Mouse (Mus musculus) T-helper 1 cell (primary cell): Measurements from ENCODE around the gene Tmem29.
"Not testable (repeated sequence)": the region's sequence is repeated elsewhere in the genome, so short reads cannot be mapped to it uniquely, and the experiment has no call there.

Source experiments
- in situ Hi-C: fragments of 300-600 bp; cut with MboI, MseI; formaldehyde crosslinking; loops from one replicate; pipeline ENCODE4 v1.15.1; 2025; ENCODE audit warnings: high pct_unique_total_duplicates

The Tmem29 gene

DNA sequence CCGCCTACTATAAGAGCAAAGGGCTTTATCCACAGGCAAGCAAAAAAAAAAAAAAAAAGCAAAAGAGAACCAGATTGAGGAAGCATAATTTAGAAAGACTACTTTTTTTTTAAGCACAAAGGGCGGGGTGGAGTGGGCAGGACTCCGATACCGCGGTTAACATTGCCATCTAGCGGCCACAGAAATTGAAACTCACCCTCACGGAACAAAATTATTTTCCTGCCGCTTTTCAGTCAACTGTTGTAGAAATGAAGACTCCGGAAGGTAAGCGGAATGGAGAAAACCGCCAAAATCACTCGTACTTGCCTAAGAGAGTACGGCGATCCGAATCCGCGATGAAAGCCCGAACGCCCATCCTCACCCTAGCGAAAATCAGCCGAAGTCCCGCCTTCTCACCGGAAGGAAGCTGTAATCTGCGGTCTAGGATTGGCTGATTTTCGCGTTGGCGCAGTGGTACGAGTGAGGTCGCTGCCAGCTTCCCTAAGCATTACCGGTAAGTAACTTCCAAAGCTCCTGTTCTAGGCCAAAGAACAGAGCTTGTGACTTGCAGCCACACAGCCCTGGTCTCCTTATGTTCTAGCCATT lies at the start of gene Tmem29:
Tmem29 (minus strand) TSS at position 389 of the 585 bp plus-strand sequence.
- in situ Hi-C loops = no loop called here

DNA sequence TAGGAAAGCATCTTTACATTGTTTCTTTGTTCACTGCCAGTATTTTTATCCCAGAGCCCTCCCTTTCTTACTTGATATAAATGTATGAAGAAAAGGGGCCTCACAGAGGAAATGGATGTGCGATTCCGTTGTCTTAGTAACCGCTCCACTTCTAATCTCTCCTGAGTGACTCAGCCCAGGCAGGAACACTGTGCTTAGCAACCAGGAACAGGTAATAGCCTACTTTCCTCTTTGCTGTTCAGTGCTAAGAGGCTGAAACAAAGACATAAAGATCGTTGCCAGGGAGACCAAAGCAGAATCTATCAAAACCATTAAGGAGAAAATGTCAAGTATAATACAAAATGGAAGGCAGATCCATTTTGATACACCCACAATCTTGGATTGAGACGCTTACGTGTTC lies 49.7 kb upstream of the Tmem29 start:
- in situ Hi-C loops = loop anchor here (5.0 to 25.0 kb wide), 4 partner anchors 154 to 1629 kb away; partner anchors contain the start of gene Iqsec2

DNA sequence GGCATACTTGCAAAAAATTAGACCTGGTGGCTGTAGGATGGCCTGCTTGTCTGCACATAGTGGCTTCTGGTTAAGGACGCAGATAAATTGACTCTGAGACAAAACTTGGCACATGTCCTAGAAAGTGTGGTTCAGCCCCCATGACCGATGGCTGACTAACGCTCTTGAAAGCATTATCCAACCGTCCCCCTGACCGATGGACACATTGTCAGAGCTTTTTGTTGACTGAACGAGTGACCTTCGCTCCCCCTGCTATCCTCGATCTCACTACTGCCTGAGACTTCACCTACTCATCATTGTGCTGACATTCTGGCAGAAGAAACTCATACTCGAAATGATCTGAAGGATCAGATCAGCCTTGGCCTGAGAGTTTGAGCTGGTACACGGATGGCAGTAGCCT lies 28.9 kb upstream of the Tmem29 start:
- in situ Hi-C loops = not testable (repeated sequence)

DNA sequence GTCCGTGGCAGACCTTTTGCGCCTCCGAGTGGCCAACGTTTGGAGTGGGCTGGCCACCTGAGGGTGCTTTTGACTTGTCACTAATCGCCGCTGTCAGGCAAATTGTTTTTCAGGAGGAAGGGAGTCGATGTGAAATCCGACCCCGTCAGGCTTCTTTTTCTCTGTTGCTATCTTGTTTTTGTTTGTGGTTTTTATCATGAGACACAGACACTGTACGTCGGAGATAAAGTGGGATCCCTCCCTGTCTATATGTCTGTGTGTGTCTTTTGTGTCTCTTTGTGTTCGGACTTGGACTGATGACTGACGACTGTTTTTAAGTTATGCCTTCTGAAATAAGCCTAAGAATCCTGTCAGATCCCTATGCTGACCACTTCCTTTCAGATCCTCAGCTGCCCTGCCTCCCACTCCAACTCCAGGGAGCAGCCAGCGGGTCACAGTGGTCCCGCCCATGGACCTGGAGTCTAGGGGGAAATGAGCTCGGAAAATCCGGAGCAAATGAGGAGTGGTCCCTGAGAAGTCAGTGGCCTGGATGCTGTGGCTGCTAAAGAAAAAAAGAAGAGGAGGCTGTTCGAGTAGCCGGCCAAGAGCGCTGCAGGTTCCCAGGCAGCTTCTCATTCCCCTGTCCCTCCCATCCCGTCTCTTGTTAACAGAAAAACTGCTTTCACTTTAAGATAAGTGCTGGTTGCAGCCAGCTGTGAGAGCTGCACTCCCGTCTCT lies 27.5 kb upstream of the Tmem29 start:
- in situ Hi-C loops = not testable (repeated sequence)

DNA sequence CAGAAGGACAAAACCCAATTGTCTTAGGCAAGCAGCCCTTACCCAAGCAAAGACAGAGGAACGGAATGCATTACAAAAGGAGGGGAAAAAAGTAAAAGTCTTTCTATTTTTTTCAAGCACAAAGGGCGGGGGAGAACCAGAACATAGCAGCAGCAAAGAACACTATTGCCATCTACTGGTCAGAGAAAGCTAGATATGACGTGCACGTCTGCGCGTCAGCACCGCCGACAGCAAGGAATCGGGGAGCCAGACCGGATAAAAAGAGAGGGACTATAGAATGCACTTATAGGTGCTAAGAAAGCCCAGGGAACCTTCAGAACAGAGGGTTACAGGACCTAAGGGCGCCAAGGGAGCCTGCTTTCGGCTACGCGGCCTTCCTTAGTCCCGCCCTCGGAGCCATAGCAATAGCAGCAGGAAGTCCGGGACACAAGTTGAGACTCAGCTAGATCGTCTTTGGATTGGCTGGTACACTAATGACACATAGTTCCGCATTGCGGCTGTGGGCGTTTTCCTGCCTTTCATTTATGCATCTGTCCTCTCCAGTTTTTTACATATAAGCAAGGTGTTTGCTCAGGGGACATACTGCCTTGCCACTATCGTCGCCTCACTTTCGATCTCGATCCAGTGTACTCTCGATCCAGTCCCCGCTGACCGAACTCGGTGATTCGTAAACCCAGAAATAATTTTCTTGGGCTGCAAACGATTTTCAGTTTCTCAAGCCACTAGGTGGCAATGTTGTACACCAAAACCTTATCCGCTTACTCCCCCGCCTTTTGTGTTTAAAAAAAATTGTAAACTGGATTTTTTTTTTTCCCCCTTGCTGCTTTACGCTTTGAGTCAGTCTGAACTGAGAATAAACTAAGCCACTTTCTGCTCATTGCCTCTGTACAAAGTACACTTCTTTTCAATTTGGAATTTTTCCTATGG lies 19.2 kb upstream of the Tmem29 start:
- in situ Hi-C loops = no loop called here

DNA sequence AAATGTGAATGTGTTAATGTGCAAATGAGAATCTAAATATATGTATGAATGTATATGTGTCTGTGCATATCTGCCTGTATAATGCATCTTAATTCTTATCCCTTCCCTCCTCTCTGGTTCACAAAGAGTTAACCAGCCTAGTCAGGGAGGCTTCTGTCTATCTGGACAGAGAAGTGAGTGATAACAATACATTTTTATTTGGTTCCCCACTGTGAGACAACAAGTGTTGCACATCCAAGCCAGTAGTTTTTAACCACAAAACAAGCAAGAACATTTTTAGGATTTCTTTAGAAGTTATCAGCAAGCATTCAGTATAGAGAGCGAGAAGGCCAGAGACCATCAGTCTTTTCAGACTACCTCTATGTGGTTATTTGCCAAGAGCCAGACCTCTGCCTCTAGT lies 12.5 kb upstream of the Tmem29 start:
- in situ Hi-C loops = no loop called here

DNA sequence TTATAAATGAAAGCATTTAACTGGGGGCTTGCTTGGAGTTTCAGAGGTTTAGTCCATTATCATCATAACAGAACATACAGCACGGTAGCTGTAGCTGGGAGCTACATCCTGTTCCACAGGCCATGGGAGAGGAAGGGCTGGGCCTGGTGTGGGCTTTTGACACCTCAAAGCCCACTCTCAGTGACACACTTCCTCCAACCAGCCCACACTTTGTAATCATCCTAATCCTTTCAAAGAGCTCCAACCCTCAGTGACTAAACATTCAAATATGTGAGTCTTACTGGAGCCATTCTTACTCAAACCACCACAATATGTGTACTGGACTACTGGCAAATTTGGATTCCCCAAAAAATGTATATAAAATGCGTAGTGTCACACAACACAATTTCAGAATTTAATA lies 9.3 kb upstream of the Tmem29 start:
- in situ Hi-C loops = no loop called here

DNA sequence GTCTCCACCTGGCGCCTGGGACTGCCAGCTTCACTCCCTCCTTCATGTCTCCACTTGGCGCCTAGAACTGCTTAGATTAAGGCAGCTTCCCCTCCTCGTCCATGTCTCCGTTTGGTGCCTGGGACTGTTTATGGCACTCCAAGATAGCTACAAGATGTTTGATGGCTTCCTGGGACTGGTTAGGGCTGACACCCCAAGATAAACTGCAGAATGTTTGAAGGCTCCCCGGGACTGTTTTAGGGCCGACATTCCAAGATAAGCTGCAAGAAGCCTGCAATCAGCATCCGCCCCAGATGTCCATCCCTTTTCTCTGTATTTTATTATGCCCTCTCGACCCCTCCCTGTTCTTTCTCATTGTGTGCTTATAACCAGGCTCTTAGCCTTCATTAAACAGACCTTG lies 7.9 kb upstream of the Tmem29 start:
- in situ Hi-C loops = not testable (repeated sequence)

DNA sequence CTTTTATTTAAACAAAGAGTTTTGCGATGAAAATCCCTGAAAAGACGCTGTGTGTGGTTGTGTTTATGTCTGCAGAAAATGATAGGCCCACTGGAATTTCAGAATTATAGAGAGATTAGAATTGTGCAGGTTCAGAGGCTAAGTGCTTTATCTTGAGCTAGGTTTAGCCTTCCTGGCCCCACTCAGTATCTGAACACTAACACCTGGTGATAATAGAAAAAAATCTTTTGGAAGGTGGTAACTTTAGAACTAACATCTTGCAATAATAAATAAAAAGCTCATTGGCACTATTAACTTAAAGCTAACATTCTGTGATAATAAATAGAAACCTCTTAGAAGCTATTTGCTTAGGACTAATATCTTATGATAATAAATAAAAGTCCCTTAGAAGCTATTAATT lies 1.2 kb upstream of the Tmem29 start:
- in situ Hi-C loops = no loop called here

DNA sequence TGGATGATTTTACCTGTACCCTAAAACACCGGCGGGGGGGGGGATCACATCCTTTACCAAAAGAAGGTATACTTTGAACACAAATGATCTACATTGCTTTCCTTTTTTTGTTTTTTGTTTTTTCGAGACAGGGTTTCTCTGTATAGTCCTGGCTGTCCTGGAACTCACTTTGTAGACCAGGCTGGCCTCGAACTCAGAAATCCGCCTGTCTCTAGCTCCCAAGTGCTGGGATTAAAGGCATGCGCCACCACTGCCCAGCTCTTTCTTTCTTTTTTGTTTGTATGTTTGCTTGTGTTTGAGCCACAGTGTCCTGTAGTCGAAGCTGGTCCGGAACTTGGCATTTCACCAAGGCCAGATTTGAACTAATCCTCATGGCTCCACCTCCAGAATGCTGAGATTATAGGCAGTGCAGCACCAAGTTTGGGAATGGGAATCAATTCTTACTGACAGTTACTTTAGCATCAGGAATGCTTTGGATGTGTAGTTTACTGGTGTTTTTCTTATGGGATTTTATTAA lies 515 bp upstream of the Tmem29 start:
- in situ Hi-C loops = no loop called here

DNA sequence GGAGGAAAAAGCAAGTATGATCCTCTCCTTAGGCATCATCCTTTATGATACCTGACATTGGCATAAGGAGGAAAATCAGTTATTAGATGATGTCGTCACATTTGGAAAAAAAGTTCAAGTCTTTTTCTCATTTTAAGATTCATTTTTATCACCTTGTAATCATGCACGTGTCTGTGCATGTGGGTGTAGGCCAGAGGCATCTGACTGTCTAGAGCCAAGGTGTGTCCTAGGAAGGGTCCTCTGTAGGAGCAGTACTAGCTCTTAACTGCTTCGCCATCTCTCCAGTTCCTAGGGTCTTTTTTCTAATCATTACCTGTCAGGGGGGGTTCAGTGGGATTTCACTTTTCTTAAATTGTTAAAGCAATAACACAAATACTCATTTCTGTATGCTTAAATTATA lies 818 bp downstream of the Tmem29 start:
- in situ Hi-C loops = no loop called here

DNA sequence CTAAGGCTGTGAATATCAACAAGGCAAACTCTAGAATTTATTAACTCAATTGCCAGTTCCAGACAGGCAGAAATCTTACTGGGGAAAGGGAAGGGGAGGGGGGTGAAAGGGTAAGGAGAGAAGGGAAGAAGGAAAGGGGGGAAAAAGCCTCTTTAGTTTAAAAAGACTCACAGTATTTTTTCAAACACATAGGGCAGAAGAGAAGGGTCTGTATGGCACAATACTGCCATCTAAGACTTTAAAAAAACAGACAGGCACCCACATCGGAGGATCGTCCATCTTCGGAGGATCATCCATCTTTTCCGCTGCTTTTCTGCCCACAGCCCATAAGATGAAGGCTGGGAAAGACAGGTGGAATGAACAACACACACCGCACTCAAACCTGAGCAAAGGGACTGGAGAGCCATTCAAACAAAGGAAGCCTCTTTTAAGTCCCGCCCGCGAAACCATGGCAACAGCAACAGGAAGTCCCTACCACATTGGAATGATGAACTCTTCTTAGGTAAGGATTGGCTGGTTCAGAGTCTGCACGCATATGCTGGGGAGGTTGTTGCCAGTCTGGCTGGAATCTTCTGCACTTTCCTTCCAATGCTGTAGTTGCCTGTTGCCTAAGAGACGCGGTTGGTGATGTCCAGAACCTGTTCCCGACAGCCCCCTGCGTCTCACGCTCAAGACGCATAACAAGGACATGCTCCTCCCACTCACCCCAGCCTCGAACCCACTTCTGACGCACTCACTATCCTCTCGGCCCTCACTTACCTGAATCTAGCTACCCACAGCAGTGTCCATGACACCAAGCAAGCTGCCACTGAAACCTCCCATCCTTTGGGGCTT lies 18.2 kb downstream of the Tmem29 start:
- in situ Hi-C loops = loop anchor here (25.0 kb wide), 1 partner anchor 678 kb away; no protein-coding TSS in a partner anchor

DNA sequence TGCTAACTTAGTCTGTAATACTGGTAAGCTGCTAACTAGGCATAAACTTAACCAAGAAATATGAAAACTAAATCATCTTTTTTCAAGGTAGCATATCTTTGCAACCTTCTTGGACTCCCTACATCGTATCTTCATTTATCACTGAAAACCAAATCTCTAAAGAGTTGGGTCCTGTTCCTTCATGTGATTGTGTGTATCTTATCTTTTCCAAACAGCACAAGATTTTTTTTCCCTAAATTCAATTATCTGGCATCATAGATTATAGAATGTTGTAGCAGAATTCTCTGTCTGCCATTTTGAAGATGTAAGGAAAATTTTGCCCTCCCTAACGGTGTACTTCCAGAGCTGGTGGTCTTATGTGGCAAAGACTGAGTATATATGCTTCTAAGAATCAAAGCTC lies 22.6 kb downstream of the Tmem29 start:
- in situ Hi-C loops = loop anchor here (25.0 kb wide), 1 partner anchor 674 kb away; no protein-coding TSS in a partner anchor

DNA sequence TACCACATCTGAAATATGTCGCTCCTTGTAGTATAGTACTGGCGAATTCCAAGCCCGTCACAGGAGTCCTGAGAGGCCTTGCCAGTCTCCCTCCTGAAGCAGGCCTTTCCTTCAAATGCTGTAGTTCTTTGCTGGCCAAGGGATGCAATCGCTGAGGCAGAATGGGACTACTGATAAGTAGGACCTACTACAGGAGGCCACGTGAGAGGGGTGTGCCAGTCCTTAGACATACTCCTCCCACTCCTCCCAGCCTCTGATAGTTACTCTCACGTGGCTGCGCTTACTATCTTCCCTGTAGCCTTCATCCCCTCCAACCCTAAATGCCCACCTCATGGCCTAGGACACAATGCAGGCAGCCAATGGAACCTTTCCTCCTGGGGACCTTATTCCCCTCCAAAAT lies 23.6 kb downstream of the Tmem29 start:
- in situ Hi-C loops = loop anchor here (25.0 kb wide), 1 partner anchor 673 kb away; no protein-coding TSS in a partner anchor

DNA sequence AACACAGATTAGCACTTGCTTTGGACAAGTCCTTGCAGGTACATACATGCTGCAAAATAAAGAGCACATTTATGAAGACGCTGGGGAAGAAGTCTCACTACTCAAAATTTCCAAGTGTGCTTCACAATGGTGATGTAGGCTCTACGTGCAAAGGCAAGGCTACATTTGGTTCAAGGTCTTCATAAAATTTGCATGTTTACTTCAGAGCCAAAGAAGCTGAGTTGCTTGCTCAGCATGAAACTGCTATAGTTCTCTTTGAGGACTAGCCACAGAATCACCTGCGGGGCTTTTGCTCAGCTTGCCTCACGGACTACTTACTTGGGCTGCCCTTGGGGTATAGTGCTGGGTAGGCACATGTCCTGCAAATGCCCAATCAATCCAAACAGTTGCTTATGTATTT lies 45.4 kb downstream of the Tmem29 start:
- in situ Hi-C loops = no loop called here
